Comparison of ENCODE assay signal across 26 mouse cellular contexts in genomic region chr1:161680558-161680957, GRCm38 (mm10).
DNase-seq lines count a peak whose midpoint lies in the region; ATAC-seq and TF ChIP-seq lines count a peak whose summit lies in the region.
"Had no signal": no experiment of that assay in that cellular context is flagged by ENCODE, and none has a peak within 500 bp of the region (broad histone marks: within the 10 kb centered on the region; RNA-seq: fewer than 3 reads in every experiment).

No protein-coding gene starts in this region.

- WGBS in heart, embryonic 13.5 days: 50% methylated on average over 6 of the region's 6 CpGs
- WGBS in heart, embryonic 12.5 days: 66% methylated on average over 6 of the region's 6 CpGs
- 78% methylated on average over 6 of the region's 6 CpGs for WGBS in kidney, postnatal 0 days
- 87% methylated on average over 6 of the region's 6 CpGs for WGBS in kidney, embryonic 14.5 days
- 66% methylated on average over 6 of the region's 6 CpGs for WGBS in lung, embryonic 16.5 days
- WGBS in neural tube, embryonic 15.5 days: 84% methylated on average over 6 of the region's 6 CpGs

- no peaks in the 10 kb centered on the region for H3K27me3 ChIP-seq in heart, embryonic 13.5 days (replicated peaks)
- H3K27me3 ChIP-seq in heart, embryonic 12.5 days (replicated peaks): no peaks in the 10 kb centered on the region
- H3K27me3 ChIP-seq in kidney, postnatal 0 days (ENCODE audit: insufficient read depth, low read length): no peaks in the 10 kb centered on the region
- H3K27me3 ChIP-seq in kidney, embryonic 14.5 days (ENCODE audit: control insufficient read depth, insufficient read depth, low read length): no peaks in the 10 kb centered on the region
- H3K27me3 ChIP-seq in lung, embryonic 16.5 days (ENCODE audit: control insufficient read depth, insufficient read depth, low read depth, low read length): no peaks in the 10 kb centered on the region
- no peaks in the 10 kb centered on the region for H3K27me3 ChIP-seq in neural tube, embryonic 15.5 days (replicated peaks)
- H3K27me3 ChIP-seq: embryonic facial prominence, embryonic 12.5 days; forebrain, embryonic 12.5 days; hindbrain, embryonic 12.5 days had no signal

- H3K27ac ChIP-seq in heart, embryonic 13.5 days (replicated peaks): 0 out of 2 replicates have a peak overlapping the region, but pooled peaks have one; percentile 8
- H3K27ac ChIP-seq in heart, embryonic 12.5 days (ENCODE audit: poor library complexity, severe bottlenecking): no peak overlapping the region
- H3K27ac ChIP-seq in kidney, postnatal 0 days: no peak overlapping the region
- no peak overlapping the region for H3K27ac ChIP-seq in kidney, embryonic 14.5 days (ENCODE audit: low read depth, low read length)
- no peak overlapping the region for H3K27ac ChIP-seq in lung, embryonic 16.5 days (ENCODE audit: low read length)
- no peak overlapping the region for H3K27ac ChIP-seq in neural tube, embryonic 15.5 days (replicated peaks)
- H3K27ac ChIP-seq: embryonic facial prominence, embryonic 12.5 days; forebrain, embryonic 12.5 days; gastrocnemius, adult 2 months; hindbrain, embryonic 12.5 days had no signal

- H3K36me3 ChIP-seq in heart, embryonic 13.5 days: no peaks in the 10 kb centered on the region
- H3K36me3 ChIP-seq in heart, embryonic 12.5 days: no peaks in the 10 kb centered on the region
- no peaks in the 10 kb centered on the region for H3K36me3 ChIP-seq in kidney, postnatal 0 days (ENCODE audit: insufficient read depth, low read length)
- H3K36me3 ChIP-seq in kidney, embryonic 14.5 days (ENCODE audit: control insufficient read depth, insufficient read depth, low read length): no peaks in the 10 kb centered on the region
- no peaks in the 10 kb centered on the region for H3K36me3 ChIP-seq in lung, embryonic 16.5 days (ENCODE audit: control insufficient read depth, insufficient read depth, low read length)
- H3K36me3 ChIP-seq in neural tube, embryonic 15.5 days: no peaks in the 10 kb centered on the region
- H3K36me3 ChIP-seq: embryonic facial prominence, embryonic 12.5 days; forebrain, embryonic 12.5 days; G1E; hindbrain, embryonic 12.5 days had no signal

- H3K9ac ChIP-seq in heart, embryonic 13.5 days: no peak overlapping the region
- H3K9ac ChIP-seq in heart, embryonic 12.5 days: no peak overlapping the region
- no peak overlapping the region for H3K9ac ChIP-seq in kidney, postnatal 0 days (ENCODE audit: low read depth, low read length)
- no peak overlapping the region for H3K9ac ChIP-seq in kidney, embryonic 14.5 days (ENCODE audit: low read depth, low read length)
- H3K9ac ChIP-seq in lung, embryonic 16.5 days (ENCODE audit: low read length): no peak overlapping the region
- H3K9ac ChIP-seq in neural tube, embryonic 15.5 days (replicated peaks): no peak overlapping the region
- H3K9ac ChIP-seq: embryonic facial prominence, embryonic 12.5 days; forebrain, embryonic 12.5 days; hindbrain, embryonic 12.5 days had no signal

- peaks cover 7% of the 10 kb centered on the region for H3K4me1 ChIP-seq in heart, embryonic 13.5 days
- H3K4me1 ChIP-seq in heart, embryonic 12.5 days (replicated peaks): peaks cover 6% of the 10 kb centered on the region; the same call in 1 of the 2 replicates
- H3K4me1 ChIP-seq in kidney, postnatal 0 days (replicated peaks; ENCODE audit: insufficient read depth, low read length): no peaks in the 10 kb centered on the region
- no peaks in the 10 kb centered on the region for H3K4me1 ChIP-seq in kidney, embryonic 14.5 days (ENCODE audit: control insufficient read depth, insufficient read depth, low read length)
- H3K4me1 ChIP-seq in lung, embryonic 16.5 days (replicated peaks; ENCODE audit: control insufficient read depth, insufficient read depth, low read length): no peaks in the 10 kb centered on the region
- no peaks in the 10 kb centered on the region for H3K4me1 ChIP-seq in neural tube, embryonic 15.5 days
- H3K4me1 ChIP-seq: embryonic facial prominence, embryonic 12.5 days; forebrain, embryonic 12.5 days; hindbrain, embryonic 12.5 days had no signal

- H3K4me2 ChIP-seq in heart, embryonic 13.5 days: no peak overlapping the region
- H3K4me2 ChIP-seq in heart, embryonic 12.5 days: no peak overlapping the region
- H3K4me2 ChIP-seq in kidney, postnatal 0 days (ENCODE audit: low read length): no peak overlapping the region
- no peak overlapping the region for H3K4me2 ChIP-seq in kidney, embryonic 14.5 days (replicated peaks; ENCODE audit: low read depth, low read length)
- H3K4me2 ChIP-seq in lung, embryonic 16.5 days (ENCODE audit: low read depth, low read length): no peak overlapping the region
- no peak overlapping the region for H3K4me2 ChIP-seq in neural tube, embryonic 15.5 days
- H3K4me2 ChIP-seq: embryonic facial prominence, embryonic 12.5 days; forebrain, embryonic 12.5 days; hindbrain, embryonic 12.5 days had no signal

- no peak for TF ChIP-seq CTCF in kidney, postnatal 0 days (IDR thresholded peaks at IDR 0.05; ENCODE audit: low read depth)

- no peak for ATAC-seq in heart, embryonic 13.5 days (ENCODE audit: extremely low read depth, insufficient number of reproducible peaks, low FRiP score, low TSS enrichment)
- ATAC-seq in heart, embryonic 12.5 days (ENCODE audit: insufficient number of reproducible peaks, low FRiP score): no peak
- ATAC-seq in kidney, postnatal 0 days (replicated peaks; ENCODE audit: low FRiP score, low read depth): no peak
- ATAC-seq in kidney, embryonic 14.5 days (ENCODE audit: low FRiP score, low TSS enrichment): no peak
- peak; percentile 57; the same call in 1 of the 2 replicates for ATAC-seq in lung, embryonic 16.5 days (ENCODE audit: low read depth)
- no peak for ATAC-seq in neural tube, embryonic 15.5 days (ENCODE audit: low FRiP score)
- ATAC-seq: CD4-positive, CD25-positive, alpha-beta regulatory T cell, adult 4 months; forebrain, embryonic 16.5 days; hindbrain, embryonic 16.5 days; inflammation-experienced regulatory T-cells, adult 6 months; intestine, postnatal 0 days had no signal

- H3K4me3 ChIP-seq in heart, embryonic 13.5 days: no peak overlapping the region
- H3K4me3 ChIP-seq in heart, embryonic 12.5 days: no peak overlapping the region
- H3K4me3 ChIP-seq in kidney, postnatal 0 days (replicated peaks; ENCODE audit: low read depth, low read length): no peak overlapping the region
- H3K4me3 ChIP-seq in kidney, embryonic 14.5 days (ENCODE audit: low read length): no peak overlapping the region
- H3K4me3 ChIP-seq in lung, embryonic 16.5 days (ENCODE audit: low read length): no peak overlapping the region
- no peak overlapping the region for H3K4me3 ChIP-seq in neural tube, embryonic 15.5 days (replicated peaks)
- H3K4me3 ChIP-seq: embryonic facial prominence, embryonic 12.5 days; forebrain, embryonic 12.5 days; gastrocnemius, adult 2 months; hindbrain, embryonic 12.5 days had no signal

- H3K9me3 ChIP-seq in heart, embryonic 13.5 days: no peaks in the 10 kb centered on the region
- no peaks in the 10 kb centered on the region for H3K9me3 ChIP-seq in heart, embryonic 12.5 days (replicated peaks)
- no peaks in the 10 kb centered on the region for H3K9me3 ChIP-seq in kidney, postnatal 0 days (replicated peaks; ENCODE audit: low read length)
- H3K9me3 ChIP-seq in kidney, embryonic 14.5 days (ENCODE audit: control insufficient read depth, low read length): no peaks in the 10 kb centered on the region
- H3K9me3 ChIP-seq in lung, embryonic 16.5 days (ENCODE audit: control insufficient read depth, low read length): no peaks in the 10 kb centered on the region
- H3K9me3 ChIP-seq in neural tube, embryonic 15.5 days (replicated peaks): no peaks in the 10 kb centered on the region
- H3K9me3 ChIP-seq: embryonic facial prominence, embryonic 12.5 days; forebrain, embryonic 12.5 days; G1E; hindbrain, embryonic 12.5 days had no signal

- DNase-seq in kidney, postnatal 0 days (ENCODE audit: low spot score): peak; percentile 52
- DNase-seq in lung, adult 18-20 months: no peak
- DNase-seq: adrenal gland, adult 8-10 months; adrenal gland, postnatal 36 days; B cell, adult 2 months; cerebellum, adult 11 months; cerebellum, adult 8-10 months; cerebellum, postnatal 14 days; embryo, embryonic 11 days; gastrocnemius, adult 2 months; gastrocnemius, postnatal 25 days; heart, postnatal 36 days had no signal
